Mouse (Mus musculus) layer of hippocampus, postnatal 14 days (tissue): ENCODE results near the gene Olfr592. TPM values are rescaled to one million over a fixed set of nuclear protein-coding genes. Genes with fewer than 3 reads are reported as not detected.
"Not testable (repeated sequence)": the region's sequence is repeated elsewhere in the genome, so short reads cannot be mapped to it uniquely, and the experiment has no call there.

Source experiments
- DNase-seq, 2 experiments: peaks; one replicate each; pipeline ENCODE4 v3.0.0; 2021 to 2022; ENCODE audit warnings: low spot score in 2 of 2, mixed read lengths in 1 of 2
- long read RNA-seq, 2 experiments: library from polyadenylated mRNA; stranded (forward); transcript quantifications; one replicate each; pipeline ENCODE4 v2.0.0; 2021
- total RNA-seq, 2 experiments: library from RNA; stranded (reverse); gene quantifications; 2 replicates each; pipeline ENCODE4 v1.2.3; 2021

Olfr592 gene
- not detected for total RNA-seq
- long read RNA-seq, experiment 1: 0 reads
- long read RNA-seq, experiment 2: 0 reads

DNA sequence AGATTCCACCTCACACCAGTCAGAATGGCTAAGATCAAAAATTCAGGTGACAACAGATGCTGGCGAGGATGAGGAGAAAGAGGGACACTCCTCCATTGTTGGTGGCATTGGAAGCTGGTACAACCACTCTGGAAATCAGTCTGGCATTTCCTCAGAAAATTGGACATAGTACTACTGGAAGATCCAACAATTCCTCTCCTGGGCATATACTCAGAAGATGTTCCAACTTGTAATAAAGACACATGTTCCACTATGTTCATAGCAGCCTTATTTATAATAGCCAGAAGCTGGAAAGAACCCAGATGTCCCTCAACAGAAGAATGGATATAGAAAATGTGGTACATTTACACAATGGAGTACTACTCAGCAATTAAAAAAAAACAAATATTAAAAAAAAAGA lies at the start of gene Olfr592:
TSS of gene Olfr592 (plus strand) at position 301 of the 400 bp plus-strand sequence.
- DNase-seq: not testable (repeated sequence)

- no peak for DNase-seq
These were observed 44.0 kb upstream of the Olfr592 start, which contains the start of gene Olfr588-ps1 for GRCm38 (mm10) chr7:103140579-103140978. Gene Olfr588-ps1, plus strand, starts transcription at chr7:103140879.

DNA sequence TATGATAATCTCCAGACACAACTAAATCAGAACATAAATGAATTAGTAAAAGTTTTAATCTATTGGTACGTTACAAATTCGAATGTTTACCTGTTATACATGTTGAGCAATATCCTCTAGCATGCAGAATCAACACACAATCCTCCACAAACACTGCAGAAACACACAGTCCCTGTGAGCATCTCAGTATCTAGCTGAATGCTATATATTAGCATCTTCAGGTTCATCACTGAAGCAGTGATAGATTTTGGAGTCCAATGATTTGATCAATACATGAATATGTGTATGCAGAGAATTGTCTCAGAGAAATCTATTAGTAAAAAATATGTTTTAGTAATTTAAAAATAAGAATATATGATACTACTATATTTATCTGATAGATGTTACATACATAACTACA lies 28.3 kb upstream of the Olfr592 start, which contains the start of gene Olfr589:
TSS of gene Olfr589 (minus strand) at position 101 of the 400 bp plus-strand sequence.
- DNase-seq: no peak

GRCm38 (mm10) chr7:103169697-103170096 lies 14.9 kb upstream of the Olfr592 start:
- no peak for DNase-seq

DNA sequence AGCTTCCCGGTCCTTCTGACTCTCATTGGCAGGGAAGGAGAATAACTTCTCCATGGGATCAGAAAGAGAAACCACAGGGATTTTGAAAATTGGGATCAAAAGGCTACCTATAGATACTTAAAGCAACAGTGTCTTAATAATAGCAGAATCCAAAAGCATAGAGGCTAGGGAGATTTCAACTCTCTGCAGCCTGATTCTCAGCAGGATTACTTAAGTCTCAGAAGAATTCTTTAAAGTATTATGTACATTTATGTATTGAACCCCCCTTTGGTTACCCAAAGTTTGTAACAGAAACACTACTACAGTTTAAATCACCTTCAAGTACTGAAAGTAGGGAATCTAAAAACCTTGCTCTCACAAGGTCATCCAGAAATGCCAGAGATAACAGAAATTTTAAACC lies 6.4 kb upstream of the Olfr592 start, which contains the start of gene Olfr591:
TSS of gene Olfr591 (minus strand) at position 101 of the 400 bp plus-strand sequence.
- no peak for DNase-seq

DNA sequence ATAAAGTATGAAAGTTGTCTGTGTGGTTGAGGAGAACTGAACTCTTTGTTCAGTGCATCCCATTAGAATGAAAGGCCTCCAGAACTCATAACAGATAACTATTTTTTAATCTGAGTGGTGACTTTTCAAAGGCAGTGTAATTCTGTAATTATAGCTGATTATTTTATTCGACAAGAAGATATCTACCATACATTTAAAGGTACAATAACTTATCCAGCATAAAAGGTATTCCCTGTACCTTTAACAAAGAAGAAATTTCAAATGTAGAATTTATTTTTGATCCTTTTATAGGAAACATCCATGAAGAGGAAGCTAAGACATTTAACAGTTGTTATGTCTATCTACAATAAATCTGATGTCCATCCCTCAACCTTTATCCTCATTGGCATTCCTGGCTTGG lies 27.0 kb downstream of the Olfr592 start, which contains the start of gene Olfr593:
TSS of gene Olfr593 (plus strand) at position 301 of the 400 bp plus-strand sequence.
- no peak for DNase-seq

DNA sequence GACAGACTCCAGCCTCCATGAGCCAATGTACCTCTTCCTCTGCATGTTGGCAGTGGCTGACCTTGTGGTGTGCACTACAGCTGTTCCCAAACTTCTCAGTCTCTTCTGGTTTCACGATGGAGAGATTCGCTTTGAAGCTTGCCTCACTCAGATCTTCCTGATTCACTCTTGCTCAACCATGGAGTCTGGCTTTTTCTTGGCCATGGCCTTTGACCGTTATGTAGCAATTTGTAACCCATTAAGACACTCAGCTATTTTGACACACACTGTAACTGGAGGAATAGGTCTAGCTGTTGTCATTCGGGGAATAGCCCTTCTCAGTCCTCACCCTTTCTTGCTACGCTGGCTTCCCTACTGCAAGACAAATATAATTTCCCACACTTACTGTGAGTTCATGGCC lies 27.4 kb downstream of the Olfr592 start:
- not testable (repeated sequence) for DNase-seq

DNA sequence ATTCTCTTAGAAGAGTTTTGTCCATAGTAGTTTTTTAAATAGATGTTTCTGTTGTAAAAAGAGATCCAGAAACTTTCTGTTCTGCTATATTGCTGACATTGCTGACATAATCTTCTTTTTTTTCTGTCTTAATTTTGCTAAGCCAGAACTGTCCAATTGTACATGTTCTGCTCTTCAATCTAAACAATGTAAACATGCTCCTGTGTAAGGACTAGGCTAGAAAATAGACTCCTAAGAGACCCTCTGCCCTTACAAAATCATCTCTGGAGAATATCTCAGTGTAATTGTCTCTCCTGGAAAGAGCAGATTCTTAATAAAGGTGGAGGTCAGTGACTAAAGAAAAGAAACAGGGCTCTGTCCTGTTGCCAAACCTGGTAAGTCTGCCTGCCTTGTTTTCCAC lies 32.1 kb downstream of the Olfr592 start, which contains the start of gene Olfr594:
TSS of gene Olfr594 (plus strand) at position 301 of the 400 bp plus-strand sequence.
- no peak for DNase-seq

Other genes starting within 250 kb of the Olfr592 start
- not detected for gene Olfr573-ps1, start 242.2 kb upstream of the Olfr592 start, total RNA-seq
- gene Olfr574, start 236.3 kb upstream of the Olfr592 start, total RNA-seq: not detected
- not detected for gene Olfr575, start 226.0 kb upstream of the Olfr592 start, total RNA-seq
- not detected for gene Olfr576, start 222.1 kb upstream of the Olfr592 start, total RNA-seq
- gene Olfr577, start 208.9 kb upstream of the Olfr592 start, total RNA-seq: not detected
- not detected for gene Olfr578, start 195.5 kb upstream of the Olfr592 start, total RNA-seq
- gene Olfr582, start 146.8 kb upstream of the Olfr592 start, total RNA-seq: not detected
- gene Olfr583, start 133.5 kb upstream of the Olfr592 start, total RNA-seq: not detected
- gene Olfr584, start 102.9 kb upstream of the Olfr592 start, total RNA-seq: not detected
- not detected for gene Olfr585, start 87.1 kb upstream of the Olfr592 start, total RNA-seq
- not detected for gene Olfr586, start 59.2 kb upstream of the Olfr592 start, total RNA-seq
- not detected for gene Olfr588-ps1, start 43.9 kb upstream of the Olfr592 start, total RNA-seq
- not detected for gene Olfr589, start 28.4 kb upstream of the Olfr592 start, total RNA-seq
- gene Olfr591, start 6.5 kb upstream of the Olfr592 start, total RNA-seq: not detected
- gene Olfr593, start 27.1 kb downstream of the Olfr592 start, total RNA-seq: not detected
- not detected for gene Olfr594, start 32.2 kb downstream of the Olfr592 start, total RNA-seq
- gene Usp17ld, start 67.7 kb downstream of the Olfr592 start, total RNA-seq: not detected
- gene Olfr596, start 120.8 kb downstream of the Olfr592 start, total RNA-seq: not detected
- not detected for gene Olfr597, start 131.5 kb downstream of the Olfr592 start, total RNA-seq
- not detected for gene Olfr598, start 138.8 kb downstream of the Olfr592 start, total RNA-seq
- not detected for gene Olfr599, start 151.1 kb downstream of the Olfr592 start, total RNA-seq
- gene Olfr600, start 164.9 kb downstream of the Olfr592 start, total RNA-seq: not detected
- not detected for gene Olfr601, start 177.9 kb downstream of the Olfr592 start, total RNA-seq
- not detected for gene Olfr603, start 201.4 kb downstream of the Olfr592 start, total RNA-seq
- not detected for gene Usp17lc, start 230.3 kb downstream of the Olfr592 start, total RNA-seq